Mouse (Mus musculus) kidney, embryonic 14.5 days (tissue): ENCODE results near the gene Irgm1. TPM values are rescaled to one million over a fixed set of nuclear protein-coding genes. Genes with fewer than 3 reads are reported as not detected.
"Not testable (repeated sequence)": the region's sequence is repeated elsewhere in the genome, so short reads cannot be mapped to it uniquely, and the experiment has no call there.

ENCODE experiments used
- ATAC-seq: fragments of 200-750 bp; cut with Nextera tagmentation; 2 replicates; pipeline ENCODE4 v1.8.0; 2017; ENCODE audit warnings: moderate number of reproducible peaks, mild to moderate bottlenecking, moderate TSS enrichment, moderate library complexity; ENCODE audit not compliant: low FRiP score, low TSS enrichment
- H3K27ac ChIP-seq: fragments of 300-500 bp; sonication (generic); 2 replicates; pipeline ENCODE4 v1.5.1; 2014; ENCODE audit warnings: low read depth, mild to moderate bottlenecking, low read length, moderate library complexity, mixed read lengths
- H3K27me3 ChIP-seq: fragments of 300-500 bp; sonication (generic); 2 replicates; pipeline ENCODE4 v1.6.1; 2014; ENCODE audit warnings: mild to moderate bottlenecking, low read length; ENCODE audit not compliant: control insufficient read depth, insufficient read depth
- H3K36me3 ChIP-seq: fragments of 300-500 bp; sonication (generic); 2 replicates; pipeline ENCODE4 v1.6.1; 2014; ENCODE audit warnings: low read length, mixed read lengths; ENCODE audit not compliant: control insufficient read depth, insufficient read depth
- H3K4me1 ChIP-seq: fragments of 300-500 bp; sonication (generic); 2 replicates; pipeline ENCODE4 v1.6.1; 2014; ENCODE audit warnings: low read length, mixed read lengths; ENCODE audit not compliant: control insufficient read depth, insufficient read depth
- H3K4me2 ChIP-seq: fragments of 300-500 bp; sonication (generic); replicated peaks from 2 replicates; pipeline ENCODE4 v1.6.1; 2014; ENCODE audit warnings: low read depth, mild to moderate bottlenecking, low read length
- H3K4me3 ChIP-seq: fragments of 300-500 bp; sonication (generic); 2 replicates; pipeline ENCODE4 v1.5.1; 2014; ENCODE audit warnings: mild to moderate bottlenecking, low read length
- H3K9ac ChIP-seq: fragments of 300-500 bp; sonication (generic); 2 replicates; pipeline ENCODE4 v1.6.1; 2014; ENCODE audit warnings: low read depth, mild to moderate bottlenecking, low read length, moderate library complexity
- H3K9me3 ChIP-seq: fragments of 300-500 bp; sonication (generic); 2 replicates; pipeline ENCODE4 v1.6.1; 2016; ENCODE audit warnings: low read length; ENCODE audit not compliant: control insufficient read depth
- WGBS: fragments of 180-500 bp; shearing (Covaris S2); extraction: QIAGEN DNeasy Blood & Tissue Kit; methylation state at CpG from one replicate; pipeline ENCODE4 v1.1.7; 2014; 5-methylcytosine and 5-hydroxymethylcytosine counted together
- polyA plus RNA-seq: library from polyadenylated mRNA; unstranded; fragments of >200 nt; fragmentation: Nextera tagmentation; extraction: Ambion mirVana; gene quantifications from 2 replicates; pipeline ENCODE4 v1.2.1, GENCODE M21; 2014

The Irgm1 gene
- polyA plus RNA-seq, 1 experiment from 2014 or later, result 13.2 TPM

- 91% methylated on average over 1 of the region's 1 CpGs for WGBS
- H3K27ac ChIP-seq, H3K27me3 ChIP-seq, H3K9ac ChIP-seq, H3K36me3 ChIP-seq, ATAC-seq, H3K9me3 ChIP-seq, H3K4me2 ChIP-seq, H3K4me3 ChIP-seq: not testable (repeated sequence)
- peaks cover 11% of the 10 kb centered on the region for H3K4me1 ChIP-seq
These were observed 3.9 kb upstream of the Irgm1 start for GRCm38 (mm10) chr11:48875343-48875837.

GRCm38 (mm10) chr11:48874465-48874864, 3.0 kb upstream of the Irgm1 start:
- Histone ChIP-seq H3K4me2 (no peak overlapping the region), H3K9ac (no peak overlapping the region), H3K9me3 (no peaks in the 10 kb centered on the region), H3K4me3 (no peak overlapping the region), H3K27ac (no peak overlapping the region), H3K36me3 (no peaks in the 10 kb centered on the region), H3K27me3 (no peaks in the 10 kb centered on the region), H3K4me1 (peaks cover 16% of the 10 kb centered on the region)
- 3% methylated on average over 4 of the region's 4 CpGs for WGBS
- ATAC-seq, result 0 out of 2 replicates have a peak, but pooled peaks have one; percentile 32

DNA sequence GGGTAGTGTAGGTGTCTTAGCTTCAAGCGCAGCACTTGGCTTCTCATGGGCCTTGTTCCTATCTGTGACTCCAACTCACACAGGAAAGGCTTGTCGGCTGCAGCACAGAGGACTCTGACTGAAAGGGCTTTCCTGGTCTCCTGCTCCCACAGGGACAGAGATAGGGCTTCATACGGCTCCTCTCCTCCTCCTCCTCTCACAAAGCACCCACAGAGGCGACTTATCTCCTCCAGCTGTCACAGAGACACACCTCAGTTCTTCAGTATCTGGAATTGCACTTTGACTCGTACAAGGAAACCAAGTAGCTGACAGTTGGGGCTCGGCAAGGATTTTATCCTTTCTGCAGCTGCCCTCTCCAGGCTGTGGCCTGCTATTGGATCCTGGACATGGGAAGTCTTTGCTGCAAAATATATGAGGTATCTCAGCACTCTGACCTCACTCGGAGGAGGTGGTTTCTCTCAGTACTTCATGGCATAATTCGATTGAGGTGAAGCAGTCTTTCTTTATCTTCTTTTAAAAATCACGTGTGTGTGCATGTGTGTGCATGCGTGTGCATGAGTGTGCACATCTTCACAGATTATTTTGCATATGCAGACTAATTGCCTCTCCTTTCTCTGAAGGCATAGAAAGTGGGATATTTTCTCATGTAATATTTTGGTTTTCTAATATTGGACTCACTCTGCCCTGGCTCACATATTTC, 2.3 kb upstream of the Irgm1 start:
- no peak overlapping the region for H3K4me3 ChIP-seq
- H3K4me1 ChIP-seq, result peaks cover 16% of the 10 kb centered on the region
- H3K9me3 ChIP-seq, result no peaks in the 10 kb centered on the region
- ATAC-seq, result no peak
- whole genome bisulfite sequencing, result 54% methylated on average over 10 of the region's 10 CpGs
- no peak overlapping the region for H3K27ac ChIP-seq
- no peaks in the 10 kb centered on the region for H3K36me3 ChIP-seq
- no peaks in the 10 kb centered on the region for H3K27me3 ChIP-seq
- no peak overlapping the region for H3K9ac ChIP-seq
- no peak overlapping the region for H3K4me2 ChIP-seq

GRCm38 (mm10) chr11:48872695-48873300, 1.3 kb upstream of the Irgm1 start:
- Histone ChIP-seq H3K27ac (no peak overlapping the region), H3K4me2 (no peak overlapping the region; the same call in 1 of the 2 replicates), H3K9me3 (no peaks in the 10 kb centered on the region), H3K4me3 (no peak overlapping the region), H3K9ac (no peak overlapping the region; the same call in 1 of the 2 replicates), H3K36me3 (no peaks in the 10 kb centered on the region), H3K27me3 (no peaks in the 10 kb centered on the region), H3K4me1 (peaks cover 16% of the 10 kb centered on the region)
- no peak for ATAC-seq
- WGBS, result 69% methylated on average over 7 of the region's 7 CpGs

GRCm38 (mm10) chr11:48871817-48872541, 496 bp upstream of the Irgm1 start:
- 2% methylated on average over 17 of the region's 17 CpGs for WGBS
- Histone ChIP-seq H3K36me3 (no peaks in the 10 kb centered on the region), H3K9ac (peak overlapping the region; percentile 61; the same call in 1 of the 2 replicates), H3K27ac (no peak overlapping the region; the same call in 1 of the 2 replicates), H3K4me2 (peak overlapping the region; percentile 53), H3K27me3 (no peaks in the 10 kb centered on the region), H3K4me3 (peak overlapping the region; percentile 45), H3K9me3 (no peaks in the 10 kb centered on the region), H3K4me1 (peaks cover 16% of the 10 kb centered on the region)
- peak; percentile 48 for ATAC-seq

GRCm38 (mm10) chr11:48870781-48871180, 702 bp downstream of the Irgm1 start:
- Histone ChIP-seq H3K9me3 (no peaks in the 10 kb centered on the region), H3K27ac (peak overlapping the region; percentile 37; the same call in 1 of the 2 replicates), H3K4me3 (peak overlapping the region; percentile 45), H3K36me3 (peaks cover 5% of the 10 kb centered on the region; the same call in 1 of the 2 replicates), H3K9ac (peak overlapping the region; percentile 61), H3K4me2 (peak overlapping the region; percentile 53), H3K27me3 (no peaks in the 10 kb centered on the region), H3K4me1 (peaks cover 16% of the 10 kb centered on the region)
- no peak for ATAC-seq
- WGBS, result 37% methylated on average over 7 of the region's 7 CpGs

- H3K9ac ChIP-seq, result no peak overlapping the region; the same call in 1 of the 2 replicates
- peaks cover 16% of the 10 kb centered on the region for H3K4me1 ChIP-seq
- H3K9me3 ChIP-seq, result no peaks in the 10 kb centered on the region
- 67% methylated on average over 7 of the region's 7 CpGs for WGBS
- peaks cover 5% of the 10 kb centered on the region; the same call in 1 of the 2 replicates for H3K36me3 ChIP-seq
- peak overlapping the region; percentile 15; the same call in 1 of the 2 replicates for H3K4me3 ChIP-seq
- H3K27me3 ChIP-seq, result no peaks in the 10 kb centered on the region
- peak overlapping the region; percentile 53; the same call in 1 of the 2 replicates for H3K4me2 ChIP-seq
- ATAC-seq, result no peak
- H3K27ac ChIP-seq, result no peak overlapping the region
These were observed 1.9 kb downstream of the Irgm1 start for GRCm38 (mm10) chr11:48869380-48870110.

DNA sequence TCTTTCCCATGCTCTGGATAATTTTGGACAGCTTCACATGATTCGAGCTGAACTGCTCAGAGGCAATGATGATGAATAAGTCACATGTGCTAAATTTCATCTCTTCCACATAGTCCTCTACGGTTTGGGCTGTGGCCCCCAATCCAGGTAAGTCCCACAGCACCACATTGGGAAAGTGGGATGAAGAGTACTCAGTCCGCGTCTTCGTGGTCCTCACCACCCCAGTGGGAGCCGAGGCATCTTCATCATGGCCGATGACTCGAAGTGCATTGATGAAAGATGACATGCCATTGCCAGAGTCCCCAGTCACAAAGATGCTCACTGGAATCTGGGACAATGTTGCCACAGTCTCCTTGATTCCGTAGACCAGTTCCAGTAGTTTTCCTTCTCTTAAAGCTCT, 5.0 kb downstream of the Irgm1 start:
- Histone ChIP-seq H3K4me1 (peaks cover 4% of the 10 kb centered on the region; the same call in 1 of the 2 replicates), H3K9ac (no peak overlapping the region), H3K4me2 (no peak overlapping the region), H3K27me3 (no peaks in the 10 kb centered on the region), H3K4me3 (no peak overlapping the region), H3K36me3 (peaks cover 5% of the 10 kb centered on the region; the same call in 1 of the 2 replicates), H3K9me3 (no peaks in the 10 kb centered on the region), H3K27ac (no peak overlapping the region)
- 93% methylated on average over 9 of the region's 9 CpGs for WGBS
- ATAC-seq, result no peak
